Mouse (Mus musculus) midbrain, embryonic 10.5 days (tissue): ENCODE data around the gene Rrnad1. TPM values are rescaled to one million over a fixed set of nuclear protein-coding genes. Genes with fewer than 3 reads are reported as not detected.

ENCODE experiments used
- DNase-seq: peaks from one replicate; pipeline ENCODE4 v3.0.0-alpha.2; 2017; ENCODE audit warnings: low spot score
- H3K27ac ChIP-seq: fragments of 300-500 bp; sonication (generic); replicated peaks from 2 replicates; pipeline ENCODE4 v1.5.1; 2016; ENCODE audit warnings: mild to moderate bottlenecking
- H3K27me3 ChIP-seq: fragments of 300-500 bp; sonication (generic); 2 replicates; pipeline ENCODE4 v1.6.1; 2016; ENCODE audit warnings: low read depth, mild to moderate bottlenecking; ENCODE audit not compliant: poor library complexity, severe bottlenecking
- H3K36me3 ChIP-seq: fragments of 300-500 bp; sonication (generic); 2 replicates; pipeline ENCODE4 v1.6.1; 2016; ENCODE audit warnings: mild to moderate bottlenecking, moderate library complexity
- H3K4me1 ChIP-seq: fragments of 300-500 bp; sonication (generic); 2 replicates; pipeline ENCODE4 v1.6.1; 2016
- H3K4me3 ChIP-seq: fragments of 300-500 bp; sonication (generic); 2 replicates; pipeline ENCODE4 v1.5.1; 2016; ENCODE audit warnings: mild to moderate bottlenecking, moderate library complexity
- H3K9me3 ChIP-seq: fragments of 300-500 bp; sonication (generic); replicated peaks from 2 replicates; pipeline ENCODE4 v1.6.1; 2016; ENCODE audit warnings: mild to moderate bottlenecking
- WGBS: fragments of 180-500 bp; shearing (Covaris S2); methylation state at CpG from one replicate; pipeline ENCODE4 v1.1.7; 2016; 5-methylcytosine and 5-hydroxymethylcytosine counted together
- polyA plus RNA-seq: library from polyadenylated mRNA; unstranded; fragments of >200 nt; fragmentation: Nextera tagmentation; extraction: Ambion mirVana; gene quantifications from 2 replicates; pipeline ENCODE4 v1.2.1, GENCODE M21; 2016

Rrnad1 gene
- polyA plus RNA-seq, 1 experiment from 2014 or later: 21.6 TPM

GRCm38 (mm10) chr3:87927452-87927851, 3.1 kb downstream of the Rrnad1 start:
- no peak overlapping the region for H3K4me3 ChIP-seq
- WGBS: 95% methylated on average over 5 of the region's 5 CpGs
- no peak overlapping the region for H3K27ac ChIP-seq
- no peak for DNase-seq
- no peaks in the 10 kb centered on the region for H3K9me3 ChIP-seq
- peaks cover 69% of the 10 kb centered on the region for H3K36me3 ChIP-seq
- peaks cover 38% of the 10 kb centered on the region for H3K4me1 ChIP-seq
- no peaks in the 10 kb centered on the region for H3K27me3 ChIP-seq

- H3K4me1 ChIP-seq: peaks cover 26% of the 10 kb centered on the region
- no peak for DNase-seq
- peaks cover 69% of the 10 kb centered on the region for H3K36me3 ChIP-seq
- H3K4me3 ChIP-seq: no peak overlapping the region
- WGBS: 88% methylated on average over 7 of the region's 7 CpGs
- H3K27ac ChIP-seq: no peak overlapping the region
- H3K9me3 ChIP-seq: no peaks in the 10 kb centered on the region
- no peaks in the 10 kb centered on the region for H3K27me3 ChIP-seq
These were observed 5.5 kb downstream of the Rrnad1 start for GRCm38 (mm10) chr3:87924996-87925395.

DNA sequence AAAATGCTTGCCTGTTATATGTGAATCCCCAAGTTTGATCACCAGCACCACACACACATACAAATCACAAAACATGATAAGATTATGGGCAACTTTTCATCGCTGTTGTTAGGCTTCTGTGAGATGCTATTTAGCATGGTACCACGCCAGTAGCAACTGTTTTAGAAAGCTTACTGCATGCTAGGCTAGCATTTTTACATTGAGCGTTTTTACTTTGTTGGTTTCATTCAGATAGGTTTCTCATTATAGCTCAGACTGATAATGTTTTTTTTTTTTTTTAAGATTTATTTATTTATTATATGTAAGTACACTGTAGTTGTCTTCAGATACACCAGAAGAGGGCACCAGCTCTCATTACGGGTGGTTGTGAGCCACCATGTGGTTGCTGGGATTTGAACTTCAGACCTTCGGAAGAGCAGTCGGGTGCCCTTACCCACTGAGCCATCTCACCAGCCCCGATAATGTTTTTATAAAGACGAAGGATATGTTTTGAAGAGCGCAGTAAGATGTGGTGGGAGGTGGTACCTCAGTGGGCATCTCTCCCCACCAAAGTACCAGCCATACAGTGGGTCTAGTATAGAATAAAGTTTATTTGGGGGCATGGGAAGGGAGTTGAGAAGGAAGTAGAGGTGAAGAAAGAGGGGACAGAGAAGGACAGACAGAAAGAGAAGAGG, 10.1 kb downstream of the Rrnad1 start:
- no peak for DNase-seq
- no peaks in the 10 kb centered on the region for H3K27me3 ChIP-seq
- WGBS: 73% methylated on average over 9 of the region's 9 CpGs
- H3K36me3 ChIP-seq: peaks cover 68% of the 10 kb centered on the region
- peaks cover 15% of the 10 kb centered on the region for H3K4me1 ChIP-seq
- no peak overlapping the region for H3K27ac ChIP-seq
- peak overlapping the region; percentile 78 for H3K4me3 ChIP-seq
- no peaks in the 10 kb centered on the region for H3K9me3 ChIP-seq

- peak within 1 kb of the TSS; percentile 82 for H3K27ac ChIP-seq
- WGBS: under 1% methylated on average over 30 of the region's 30 CpGs
- peak within 1 kb of the TSS; percentile 78 for H3K4me3 ChIP-seq
- peaks cover 68% of the 10 kb centered on the region for H3K36me3 ChIP-seq
- no peaks in the 10 kb centered on the region for H3K9me3 ChIP-seq
- peaks cover 15% of the 10 kb centered on the region for H3K4me1 ChIP-seq
- no peaks in the 10 kb centered on the region for H3K27me3 ChIP-seq
- peak; percentile 76 for DNase-seq
These were observed 11.0 kb downstream of the Rrnad1 start, which contains the start of gene Mrpl24 for GRCm38 (mm10) chr3:87919336-87920108. Gene Mrpl24, plus strand, starts transcription at chr3:87919506.

GRCm38 (mm10) chr3:87918551-87918950, 12.0 kb downstream of the Rrnad1 start:
- DNase-seq: no peak
- 95% methylated on average over 1 of the region's 1 CpGs for WGBS
- H3K27ac ChIP-seq: no peak overlapping the region
- peaks cover 15% of the 10 kb centered on the region for H3K4me1 ChIP-seq
- H3K4me3 ChIP-seq: no peak overlapping the region
- H3K36me3 ChIP-seq: peaks cover 68% of the 10 kb centered on the region
- no peaks in the 10 kb centered on the region for H3K27me3 ChIP-seq
- no peaks in the 10 kb centered on the region for H3K9me3 ChIP-seq

- Histone ChIP-seq H3K27ac (no peak overlapping the region), H3K4me1 (peaks cover 24% of the 10 kb centered on the region), H3K36me3 (peaks cover 63% of the 10 kb centered on the region), H3K9me3 (no peaks in the 10 kb centered on the region), H3K27me3 (no peaks in the 10 kb centered on the region), H3K4me3 (no peak overlapping the region)
- no peak for DNase-seq
- WGBS: 89% methylated on average over 1 of the region's 1 CpGs
These were observed 13.5 kb downstream of the Rrnad1 start for GRCm38 (mm10) chr3:87916990-87917389.

DNA sequence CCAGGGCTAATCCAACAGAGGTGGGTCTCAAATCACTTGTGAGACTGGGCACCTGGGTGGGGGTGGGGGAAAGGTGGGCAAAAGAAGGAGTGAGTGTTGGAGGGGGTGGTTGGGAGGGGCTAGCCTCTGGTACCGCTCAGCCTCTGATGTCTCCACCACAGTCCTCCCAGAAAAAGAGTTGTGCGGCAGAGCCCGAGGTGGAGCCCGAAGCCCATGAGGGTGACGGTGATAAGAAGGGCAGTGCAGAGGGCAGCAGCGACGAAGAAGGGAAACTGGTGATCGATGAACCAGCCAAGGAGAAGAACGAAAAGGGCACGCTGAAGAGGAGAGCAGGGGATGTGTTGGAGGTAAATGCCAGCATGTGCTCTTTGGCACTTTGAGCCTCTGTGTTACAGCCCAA, 16.6 kb downstream of the Rrnad1 start:
- 95% methylated on average over 10 of the region's 10 CpGs for WGBS
- H3K36me3 ChIP-seq: peaks cover 53% of the 10 kb centered on the region
- no peak for DNase-seq

GRCm38 (mm10) chr3:87913491-87913890, 17.0 kb downstream of the Rrnad1 start:
- Histone ChIP-seq H3K9me3 (no peaks in the 10 kb centered on the region), H3K4me1 (peaks cover 44% of the 10 kb centered on the region), H3K27me3 (no peaks in the 10 kb centered on the region), H3K36me3 (peaks cover 53% of the 10 kb centered on the region), H3K4me3 (no peak overlapping the region), H3K27ac (no peak overlapping the region)
- 86% methylated on average over 7 of the region's 7 CpGs for WGBS
- no peak for DNase-seq

More for the DNA sequence above, 16.6 kb downstream of the Rrnad1 start:
- no peak overlapping the region for H3K27ac ChIP-seq
- H3K4me1 ChIP-seq: peaks cover 40% of the 10 kb centered on the region
- no peak overlapping the region for H3K4me3 ChIP-seq
- H3K9me3 ChIP-seq: no peaks in the 10 kb centered on the region
- no peaks in the 10 kb centered on the region for H3K27me3 ChIP-seq

GRCm38 (mm10) chr3:87910573-87911141, 19.9 kb downstream of the Rrnad1 start:
- DNase-seq: peak; percentile 85
- Histone ChIP-seq H3K4me1 (peaks cover 64% of the 10 kb centered on the region), H3K9me3 (no peaks in the 10 kb centered on the region), H3K4me3 (peak overlapping the region; percentile 80), H3K27me3 (no peaks in the 10 kb centered on the region), H3K27ac (peak overlapping the region; percentile 90), H3K36me3 (peaks cover 32% of the 10 kb centered on the region)
- WGBS: 4% methylated on average over 12 of the region's 12 CpGs

DNA sequence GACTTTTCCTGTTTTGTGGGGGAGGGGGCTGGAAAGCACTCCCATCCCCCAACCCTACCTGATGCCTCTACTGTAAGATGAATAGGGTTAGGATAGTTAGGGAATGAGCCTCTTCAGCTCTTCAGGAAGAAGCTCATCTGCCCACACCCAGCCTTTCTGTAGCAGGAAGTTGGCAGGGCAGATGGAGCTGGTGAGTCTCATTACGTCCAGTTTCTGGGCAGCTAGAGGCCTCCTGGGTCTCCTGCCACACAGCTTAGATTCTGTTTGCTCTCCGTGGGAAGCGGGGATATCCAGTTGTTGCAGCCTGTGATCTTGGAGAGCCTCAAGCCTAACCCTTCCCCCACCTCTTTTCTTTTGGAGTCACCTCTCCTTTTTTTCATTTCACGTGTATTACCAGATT, 20.6 kb downstream of the Rrnad1 start:
- Histone ChIP-seq H3K27me3 (no peaks in the 10 kb centered on the region), H3K4me1 (peaks cover 65% of the 10 kb centered on the region), H3K36me3 (peaks cover 24% of the 10 kb centered on the region), H3K27ac (peak overlapping the region; percentile 90), H3K9me3 (no peaks in the 10 kb centered on the region), H3K4me3 (peak overlapping the region; percentile 80)
- no peak for DNase-seq
- 2% methylated on average over 4 of the region's 4 CpGs for WGBS

GRCm38 (mm10) chr3:87909381-87909780, 21.1 kb downstream of the Rrnad1 start:
- Histone ChIP-seq H3K4me1 (peaks cover 65% of the 10 kb centered on the region), H3K27ac (peak overlapping the region; percentile 90), H3K4me3 (peak overlapping the region; percentile 80), H3K9me3 (no peaks in the 10 kb centered on the region), H3K36me3 (peaks cover 19% of the 10 kb centered on the region), H3K27me3 (no peaks in the 10 kb centered on the region)
- WGBS: 85% methylated on average over 2 of the region's 2 CpGs
- DNase-seq: no peak

DNA sequence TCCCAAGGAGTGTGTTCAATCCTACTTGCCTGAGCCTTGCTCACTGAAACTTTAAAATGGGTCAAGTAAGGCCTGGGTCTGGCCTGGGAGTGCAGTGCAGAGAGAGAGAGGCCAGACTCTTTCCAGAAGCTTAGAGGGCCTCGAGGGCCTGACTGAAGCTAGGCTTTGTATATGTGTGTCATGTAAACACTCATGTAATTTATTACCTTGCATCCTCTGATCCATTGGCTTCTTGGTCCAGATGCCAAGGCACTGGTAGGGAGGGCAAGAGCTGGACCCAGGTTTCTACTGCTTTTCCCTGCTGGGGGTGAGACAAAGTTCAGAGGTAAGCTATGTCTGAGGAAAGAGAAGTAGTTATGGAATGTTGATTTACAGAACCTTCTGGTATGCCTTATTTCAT, 22.6 kb downstream of the Rrnad1 start:
- Histone ChIP-seq H3K36me3 (peaks cover 4% of the 10 kb centered on the region), H3K27me3 (no peaks in the 10 kb centered on the region), H3K9me3 (no peaks in the 10 kb centered on the region), H3K4me3 (peak overlapping the region; percentile 80), H3K4me1 (peaks cover 67% of the 10 kb centered on the region), H3K27ac (peak overlapping the region; percentile 96)
- WGBS: 10% methylated on average over 1 of the region's 1 CpGs
- DNase-seq: no peak
